Mouse (Mus musculus) 3134 (cell line): ENCODE measurements around the gene Esp3.
"Not testable (repeated sequence)": the region's sequence is repeated elsewhere in the genome, so short reads cannot be mapped to it uniquely, and the experiment has no call there.

Experiments used
- DNase-seq: peaks from one replicate; pipeline ENCODE4 v3.0.0-alpha.2; 2011; ENCODE audit warnings: low spot score; ENCODE audit not compliant: insufficient read length; ENCODE audit errors: extremely low read depth

Gene Esp3

DNA sequence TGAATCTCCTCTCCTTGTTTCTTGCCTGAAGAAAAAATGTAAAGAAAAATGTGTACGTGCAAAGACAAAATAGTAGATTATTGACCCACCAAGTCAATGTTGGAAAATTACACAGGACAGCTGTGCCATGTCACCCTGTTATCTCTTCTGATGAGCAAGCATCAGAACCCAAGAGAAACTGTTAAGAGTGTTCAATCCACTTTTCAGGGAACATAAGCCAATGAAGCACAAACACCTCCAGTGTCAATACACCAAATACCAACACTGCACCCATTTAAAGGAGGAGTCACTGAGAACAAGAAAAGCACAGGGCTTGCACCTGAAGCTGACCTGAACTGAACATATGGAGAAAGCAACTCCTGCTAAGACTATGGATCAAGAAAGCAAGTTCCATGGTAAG lies at the start of gene Esp3:
Gene Esp3 (plus strand): TSS at position 301 of the 400 bp plus-strand sequence.
- DNase-seq = not testable (repeated sequence)

DNA sequence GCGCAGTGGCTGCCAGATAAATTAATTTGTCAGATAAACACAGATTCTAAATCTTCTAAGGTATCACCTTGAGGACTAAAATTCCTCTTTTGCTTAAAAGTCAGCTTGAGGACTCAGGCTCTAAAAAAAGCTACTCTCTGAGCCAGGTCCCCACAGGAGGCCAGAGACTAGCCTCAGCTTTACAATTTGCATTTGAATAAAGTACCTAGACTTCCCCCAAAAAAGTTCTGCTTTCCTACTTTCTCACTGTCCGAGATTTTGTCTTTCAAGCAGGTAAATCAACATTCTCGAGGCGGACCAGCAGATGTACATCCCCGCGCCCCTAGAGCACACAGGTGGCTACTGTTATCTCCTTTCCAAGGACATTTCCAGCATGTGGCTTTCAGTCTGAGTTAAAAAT lies 48.0 kb upstream of the Esp3 start:
- not testable (repeated sequence) for DNase-seq

DNA sequence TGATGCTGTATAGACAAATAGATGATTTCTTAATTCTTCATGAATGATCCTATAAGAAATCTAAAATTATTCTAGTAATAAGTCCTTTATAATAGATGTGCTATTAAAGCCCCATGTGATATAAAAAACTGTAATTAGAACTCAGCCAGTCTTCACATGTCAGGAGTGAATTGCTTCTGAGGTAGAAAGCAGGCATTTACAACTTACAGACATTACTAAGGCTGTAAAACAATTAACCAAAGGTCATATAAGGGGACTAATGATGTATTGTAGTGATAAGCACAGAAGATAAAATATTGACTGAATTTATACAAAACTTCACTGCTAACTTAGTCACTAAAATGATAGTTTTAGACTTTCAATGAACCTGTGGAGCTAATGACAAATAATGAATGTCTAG lies 40.6 kb upstream of the Esp3 start:
- no peak for DNase-seq

DNA sequence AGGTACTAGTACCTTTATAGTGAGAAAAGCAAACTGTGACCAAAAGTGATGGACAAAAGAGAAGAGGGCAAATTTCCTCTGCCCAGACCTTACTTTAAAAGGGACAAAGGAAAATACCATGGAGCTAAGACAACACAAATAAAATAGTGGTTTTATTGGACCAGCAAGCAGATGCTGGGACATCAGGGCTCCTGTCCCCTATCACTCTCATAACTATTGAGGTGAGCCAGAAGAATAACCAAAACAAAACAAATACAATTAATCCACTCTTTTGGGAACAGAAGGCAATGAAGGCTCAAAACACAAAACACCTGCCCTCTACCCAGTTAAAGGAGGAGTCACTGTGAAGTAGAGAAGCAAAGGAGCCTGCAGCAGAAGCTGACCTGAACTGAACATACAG lies 33.6 kb upstream of the Esp3 start, which contains the start of gene Esp4:
Gene Esp4 (plus strand): TSS at position 301 of the 400 bp plus-strand sequence.
- no peak for DNase-seq

DNA sequence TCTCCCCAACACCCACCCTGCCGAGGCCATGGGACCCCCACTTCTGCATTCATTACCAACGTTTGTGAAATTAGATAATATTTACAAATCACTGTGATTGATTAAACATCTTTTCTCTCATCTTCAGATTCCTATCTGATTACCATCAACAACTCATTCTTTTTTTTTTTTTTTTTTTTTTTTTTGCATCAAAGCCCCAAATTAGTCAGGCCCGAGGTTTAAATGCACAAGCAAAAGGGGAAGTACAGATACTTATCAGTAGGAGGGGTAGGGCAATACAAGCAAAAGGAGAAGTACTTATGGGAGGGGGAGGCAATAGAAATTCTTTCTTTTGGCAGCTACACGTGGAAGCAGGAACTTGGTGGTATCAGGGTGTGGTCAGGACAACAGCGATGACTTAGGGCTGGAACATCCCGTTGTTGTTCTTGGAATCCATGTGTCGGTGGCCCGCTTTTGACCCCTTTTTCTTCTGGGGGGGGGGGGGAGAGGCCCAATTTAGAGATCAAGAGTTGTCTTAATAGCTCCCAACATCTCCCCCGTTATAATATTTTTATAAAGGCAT lies 30.3 kb downstream of the Esp3 start:
- not testable (repeated sequence) for DNase-seq

DNA sequence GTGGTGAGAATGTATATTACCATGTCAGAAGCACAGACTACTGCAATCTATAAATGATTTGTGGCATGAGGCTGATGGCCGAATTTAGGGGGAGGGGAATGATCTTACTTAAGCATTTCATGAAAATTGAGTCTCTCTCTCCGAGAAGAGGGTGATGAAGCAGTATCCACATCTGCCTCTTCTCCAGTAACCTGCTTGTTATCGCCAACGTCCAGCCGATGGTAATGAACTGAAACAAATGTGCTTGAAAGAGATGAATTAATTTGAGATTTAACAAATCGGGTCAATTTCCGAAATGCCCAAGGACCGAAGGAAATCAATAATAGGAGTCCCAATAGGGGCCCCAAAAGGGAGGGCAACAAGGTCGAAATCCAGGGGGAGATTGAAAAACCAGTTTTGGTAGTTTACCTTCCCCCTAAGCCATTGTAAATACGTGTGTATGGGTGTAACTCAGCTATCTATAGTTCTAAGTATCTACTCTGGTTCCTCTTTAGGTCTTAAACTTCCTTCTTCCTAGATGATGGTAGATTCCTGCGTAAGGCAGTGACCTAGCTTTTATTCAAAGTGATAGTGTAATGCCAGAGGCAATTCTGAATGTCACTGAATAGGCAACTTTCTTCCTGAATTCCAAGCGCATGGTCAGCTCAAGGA lies 31.4 kb downstream of the Esp3 start:
- DNase-seq = not testable (repeated sequence)
